In the genomic region with DNA sequence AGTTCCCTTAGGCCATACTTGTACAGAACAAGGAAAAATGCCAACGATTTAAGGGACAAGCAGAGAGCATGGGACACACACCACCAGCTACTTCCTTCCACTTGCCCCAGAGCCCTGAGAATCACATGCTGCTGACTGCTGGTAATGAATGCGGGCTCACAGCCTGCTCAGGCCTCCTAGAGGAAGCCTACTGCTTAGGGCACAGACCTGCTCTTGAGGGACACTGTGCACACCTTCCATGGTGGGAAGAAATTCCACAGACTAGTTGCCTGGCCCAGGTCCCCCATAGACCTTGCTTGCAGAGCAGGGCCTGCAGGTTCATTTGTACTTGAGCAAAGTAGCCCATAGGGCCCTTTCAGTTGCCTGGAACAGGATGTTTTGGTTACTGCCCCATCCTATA, we compare ENCODE assay signal across 31 mouse cellular contexts. TPM values are rescaled to one million over a fixed set of nuclear protein-coding genes. Genes with fewer than 3 reads are reported as not detected.
A peak's percentile ranks its signal among the peaks of the same experiment; 100 is the strongest.
DNase-seq lines count a peak whose midpoint lies in the region; ATAC-seq and TF ChIP-seq lines count a peak whose summit lies in the region.
"Had no signal": no experiment of that assay in that cellular context is flagged by ENCODE, and none has a peak within 500 bp of the region (broad histone marks: within the 10 kb centered on the region; RNA-seq: fewer than 3 reads in every experiment).

No protein-coding gene starts in this region.

- ATAC-seq in kidney, embryonic 14.5 days (ENCODE audit: low FRiP score, low TSS enrichment), result no peak
- 0 out of 2 replicates have a peak, but pooled peaks have one; percentile 43 for ATAC-seq in kidney, embryonic 15.5 days (replicated peaks; ENCODE audit: low FRiP score)
- peak; percentile 50; the same call in 1 of the 2 replicates for ATAC-seq in kidney, postnatal 0 days (replicated peaks; ENCODE audit: low FRiP score, low read depth)
- no peak for ATAC-seq in hindbrain, embryonic 16.5 days
- ATAC-seq: forebrain, embryonic 15.5 days; Patski had no signal

- peaks cover 28% of the 10 kb centered on the region for H3K4me1 ChIP-seq in kidney, adult 2 months (ENCODE audit: control insufficient read depth, insufficient read depth, low read length)
- H3K4me1 ChIP-seq in kidney, embryonic 14.5 days (ENCODE audit: control insufficient read depth, insufficient read depth, low read length), result no peaks in the 10 kb centered on the region
- peaks cover 23% of the 10 kb centered on the region for H3K4me1 ChIP-seq in kidney, embryonic 15.5 days
- no peaks in the 10 kb centered on the region for H3K4me1 ChIP-seq in kidney, postnatal 0 days (replicated peaks; ENCODE audit: insufficient read depth, low read length)
- peaks cover 10% of the 10 kb centered on the region for H3K4me1 ChIP-seq in hindbrain, embryonic 16.5 days (ENCODE audit: control insufficient read depth, insufficient read depth, low read depth, low read length)
- H3K4me1 ChIP-seq: embryonic facial prominence, embryonic 13.5 days had no signal

- TF ChIP-seq POLR2A in kidney, adult 2 months (IDR thresholded peaks at IDR 0.05; ENCODE audit: low read depth, low read length), result no peak

- no peaks in the 10 kb centered on the region for H3K9me3 ChIP-seq in kidney, embryonic 14.5 days (ENCODE audit: control insufficient read depth, low read length)
- H3K9me3 ChIP-seq in kidney, embryonic 15.5 days (replicated peaks), result no peaks in the 10 kb centered on the region
- no peaks in the 10 kb centered on the region for H3K9me3 ChIP-seq in kidney, postnatal 0 days (replicated peaks; ENCODE audit: low read length)
- peaks cover 2% of the 10 kb centered on the region; the same call in 1 of the 2 replicates for H3K9me3 ChIP-seq in hindbrain, embryonic 16.5 days (ENCODE audit: control insufficient read depth, low read length)
- H3K9me3 ChIP-seq: embryonic facial prominence, embryonic 13.5 days; forebrain, embryonic 12.5 days; forebrain, embryonic 15.5 days; G1E; heart, embryonic 10.5 days had no signal

- H3K4me2 ChIP-seq in kidney, embryonic 14.5 days (replicated peaks; ENCODE audit: low read depth, low read length), result no peak overlapping the region
- no peak overlapping the region for H3K4me2 ChIP-seq in kidney, embryonic 15.5 days
- no peak overlapping the region for H3K4me2 ChIP-seq in kidney, postnatal 0 days (ENCODE audit: low read length)
- H3K4me2 ChIP-seq in hindbrain, embryonic 16.5 days (ENCODE audit: low read length), result no peak overlapping the region
- H3K4me2 ChIP-seq: embryonic facial prominence, embryonic 13.5 days; forebrain, embryonic 12.5 days; forebrain, embryonic 15.5 days; heart, embryonic 13.5 days; hindbrain, embryonic 14.5 days had no signal

- no peaks in the 10 kb centered on the region for H3K27me3 ChIP-seq in kidney, adult 2 months (replicated peaks; ENCODE audit: control insufficient read depth, insufficient read depth, low read length)
- H3K27me3 ChIP-seq in kidney, embryonic 14.5 days (ENCODE audit: control insufficient read depth, insufficient read depth, low read length), result no peaks in the 10 kb centered on the region
- H3K27me3 ChIP-seq in kidney, embryonic 15.5 days, result no peaks in the 10 kb centered on the region
- H3K27me3 ChIP-seq in kidney, postnatal 0 days (ENCODE audit: insufficient read depth, low read length), result no peaks in the 10 kb centered on the region
- no peaks in the 10 kb centered on the region for H3K27me3 ChIP-seq in hindbrain, embryonic 16.5 days (replicated peaks; ENCODE audit: control insufficient read depth, insufficient read depth, low read length)
- H3K27me3 ChIP-seq: CH12.LX; embryonic facial prominence, embryonic 13.5 days; forebrain, embryonic 12.5 days; forebrain, embryonic 15.5 days; heart, embryonic 13.5 days; Patski had no signal

- H3K9ac ChIP-seq in kidney, embryonic 14.5 days (ENCODE audit: low read depth, low read length), result no peak overlapping the region
- H3K9ac ChIP-seq in kidney, embryonic 15.5 days, result no peak overlapping the region
- H3K9ac ChIP-seq in kidney, postnatal 0 days (ENCODE audit: low read depth, low read length), result no peak overlapping the region
- H3K9ac ChIP-seq in hindbrain, embryonic 16.5 days (ENCODE audit: low read depth, low read length), result no peak overlapping the region
- H3K9ac ChIP-seq: embryonic facial prominence, embryonic 13.5 days; forebrain, embryonic 12.5 days; forebrain, embryonic 15.5 days; heart, embryonic 13.5 days; hindbrain, embryonic 14.5 days had no signal

- no peak overlapping the region for H3K4me3 ChIP-seq in kidney, adult 2 months (ENCODE audit: insufficient read depth, low read depth, low read length)
- H3K4me3 ChIP-seq in kidney, embryonic 14.5 days (ENCODE audit: low read length), result no peak overlapping the region
- H3K4me3 ChIP-seq in kidney, embryonic 15.5 days (replicated peaks), result no peak overlapping the region
- no peak overlapping the region for H3K4me3 ChIP-seq in kidney, postnatal 0 days (replicated peaks; ENCODE audit: low read depth, low read length)
- H3K4me3 ChIP-seq in hindbrain, embryonic 16.5 days (ENCODE audit: low read length), result no peak overlapping the region
- H3K4me3 ChIP-seq: embryonic facial prominence, embryonic 10.5 days; embryonic facial prominence, embryonic 13.5 days; erythroblast, embryonic 14.5 days; forebrain, embryonic 12.5 days; forebrain, embryonic 15.5 days; heart, adult 2 months; heart, embryonic 10.5 days; heart, embryonic 13.5 days had no signal

- TF ChIP-seq CTCF in kidney, adult 2 months (conservative IDR thresholded peaks at IDR 0.05; ENCODE audit: insufficient read depth, insufficient read length, low read depth, low read length), result no peak
- peak; percentile 7; the same call in 1 of the 2 replicates for TF ChIP-seq CTCF in kidney, postnatal 0 days (IDR thresholded peaks at IDR 0.05; ENCODE audit: low read depth)

- H3K36me3 ChIP-seq in kidney, adult 2 months (ENCODE audit: control insufficient read depth, insufficient read depth, low read length), result peaks cover 12% of the 10 kb centered on the region
- peaks cover 11% of the 10 kb centered on the region; the same call in 1 of the 2 replicates for H3K36me3 ChIP-seq in kidney, embryonic 14.5 days (ENCODE audit: control insufficient read depth, insufficient read depth, low read length)
- H3K36me3 ChIP-seq in kidney, embryonic 15.5 days, result peaks cover 48% of the 10 kb centered on the region
- peaks cover 22% of the 10 kb centered on the region; the same call in 1 of the 2 replicates for H3K36me3 ChIP-seq in kidney, postnatal 0 days (ENCODE audit: insufficient read depth, low read length)
- no peaks in the 10 kb centered on the region for H3K36me3 ChIP-seq in hindbrain, embryonic 16.5 days (ENCODE audit: control insufficient read depth, insufficient read depth, low read length)
- H3K36me3 ChIP-seq: embryonic facial prominence, embryonic 13.5 days; forebrain, embryonic 12.5 days; forebrain, embryonic 15.5 days had no signal

- WGBS in kidney, adult 2 months, result 65% methylated on average over 2 of the region's 2 CpGs
- WGBS in kidney, embryonic 14.5 days, result 75% methylated on average over 2 of the region's 2 CpGs
- 83% methylated on average over 2 of the region's 2 CpGs for WGBS in kidney, embryonic 15.5 days
- 85% methylated on average over 2 of the region's 2 CpGs for WGBS in kidney, postnatal 0 days
- 95% methylated on average over 2 of the region's 2 CpGs for WGBS in hindbrain, embryonic 16.5 days

- peak; percentile 79 for DNase-seq in kidney, adult 2 months
- no peak for DNase-seq in kidney, postnatal 0 days (ENCODE audit: low spot score)
- DNase-seq in kidney, postnatal 36 days, result peak; percentile 43 to 69
- no peak for DNase-seq in cerebellum, adult 9-10 months
- DNase-seq: adrenal gland, adult 2 months; adrenal gland, postnatal 14 days; B cell, adult 2 months; cerebellum, adult 11 months; cerebellum, adult 2 months; cerebellum, postnatal 10 days; cerebellum, postnatal 36 days; embryo, embryonic 11 days; gastrocnemius, postnatal 10 days; gastrocnemius, postnatal 36 days; heart, adult 2 months; heart, postnatal 14 days; heart, postnatal 4 days had no signal

- H3K27ac ChIP-seq in kidney, adult 2 months (ENCODE audit: insufficient read depth, low read depth, low read length), result peak overlapping the region; percentile 89
- H3K27ac ChIP-seq in kidney, embryonic 14.5 days (ENCODE audit: low read depth, low read length), result no peak overlapping the region
- peak overlapping the region; percentile 72 for H3K27ac ChIP-seq in kidney, embryonic 15.5 days
- H3K27ac ChIP-seq in kidney, postnatal 0 days, result peak overlapping the region; percentile 71
- no peak overlapping the region for H3K27ac ChIP-seq in hindbrain, embryonic 16.5 days (ENCODE audit: low read depth, low read length)
- H3K27ac ChIP-seq: embryonic facial prominence, embryonic 10.5 days; embryonic facial prominence, embryonic 13.5 days; forebrain, embryonic 12.5 days; forebrain, embryonic 15.5 days; heart, adult 2 months; heart, embryonic 10.5 days; heart, embryonic 13.5 days; hindbrain, embryonic 14.5 days had no signal

RNA-seq across cellular contexts. Expression of a gene that starts 42.8 kb away (rescaled TPM):
- 3.6 and 4.1 TPM in 2 replicates for polyA plus RNA-seq in kidney, adult 2 months (2012; rRNA removed)
- 18.6 and 18.7 TPM in 2 replicates for polyA plus RNA-seq in kidney, embryonic 14.5 days (2014; fragmentation: Nextera tagmentation; extraction: Ambion mirVana)
- 14.5 and 17.3 TPM in 2 replicates for polyA plus RNA-seq in kidney, embryonic 15.5 days (2015; fragmentation: Nextera tagmentation; extraction: Ambion mirVana)
- polyA plus RNA-seq in kidney, postnatal 0 days (2015; fragmentation: Nextera tagmentation; extraction: Ambion mirVana), result 14.8 and 16.9 TPM in 2 replicates
- 1.9 and 2.3 TPM in 2 replicates for polyA plus RNA-seq in hindbrain, embryonic 16.5 days (2015; fragmentation: Nextera tagmentation; extraction: Ambion mirVana)
- polyA plus RNA-seq: erythroblast, embryonic 14.5 days; G1E had no signal

Comparison
In these comparisons a context has a peak if more than half of its experiments do, and no peak if none do; other contexts are left out.
1. DNase-seq: peak in kidney, adult 2 months (single experiment) and kidney, postnatal 36 days (2 of 2); none in kidney, postnatal 0 days (single experiment) and cerebellum, adult 9-10 months (single experiment).
2. H3K27ac ChIP-seq: peak in kidney, adult 2 months (single experiment), kidney, embryonic 15.5 days (single experiment) and kidney, postnatal 0 days (single experiment); none in kidney, embryonic 14.5 days (single experiment) and hindbrain, embryonic 16.5 days (single experiment).
3. ATAC-seq: peak in kidney, embryonic 15.5 days (single experiment) and kidney, postnatal 0 days (single experiment); none in kidney, embryonic 14.5 days (single experiment) and hindbrain, embryonic 16.5 days (single experiment).